Mouse (Mus musculus) stomach, postnatal 0 days (tissue): ENCODE measurements around the gene P2ry14. TPM values are rescaled to one million over a fixed set of nuclear protein-coding genes. Genes with fewer than 3 reads are reported as not detected.

Source experiments
- ATAC-seq: fragments of 200-750 bp; cut with Nextera tagmentation; 2 replicates; pipeline ENCODE4 v1.8.0; 2017; ENCODE audit not compliant: low FRiP score, low TSS enrichment
- DNase-seq: peaks from one replicate; pipeline ENCODE4 v3.0.0-alpha.2; 2016; ENCODE audit warnings: low spot score
- H3K27ac ChIP-seq: fragments of 300-500 bp; sonication (generic); replicated peaks from 2 replicates; pipeline ENCODE4 v1.5.1; 2014; ENCODE audit warnings: mild to moderate bottlenecking, control low read depth
- H3K27me3 ChIP-seq: fragments of 300-500 bp; sonication (generic); 2 replicates; pipeline ENCODE4 v1.6.1; 2014; ENCODE audit warnings: low read length; ENCODE audit not compliant: control insufficient read depth, insufficient read depth
- H3K36me3 ChIP-seq: fragments of 300-500 bp; sonication (generic); 2 replicates; pipeline ENCODE4 v1.6.1; 2014; ENCODE audit warnings: low read length, mixed read lengths; ENCODE audit not compliant: control insufficient read depth, insufficient read depth
- H3K4me1 ChIP-seq: fragments of 300-500 bp; sonication (generic); replicated peaks from 2 replicates; pipeline ENCODE4 v1.6.1; 2014; ENCODE audit warnings: antibody characterized with exemption; ENCODE audit not compliant: control insufficient read depth, insufficient read depth
- H3K4me2 ChIP-seq: fragments of 300-500 bp; sonication (generic); replicated peaks from 2 replicates; pipeline ENCODE4 v1.6.1; 2014; ENCODE audit warnings: low read depth, mild to moderate bottlenecking, control low read depth, moderate library complexity
- H3K4me3 ChIP-seq: fragments of 300-500 bp; sonication (generic); 2 replicates; pipeline ENCODE4 v1.5.1; 2014; ENCODE audit warnings: low read depth, low read length, control low read depth
- H3K9ac ChIP-seq: fragments of 300-500 bp; sonication (generic); 2 replicates; pipeline ENCODE4 v1.6.1; 2014; ENCODE audit warnings: mild to moderate bottlenecking, low read length, control low read depth, mixed read lengths
- H3K9me3 ChIP-seq: fragments of 300-500 bp; sonication (generic); 2 replicates; pipeline ENCODE4 v1.6.1; 2016; ENCODE audit warnings: low read length; ENCODE audit not compliant: control insufficient read depth
- CTCF ChIP-seq: IDR thresholded peaks from 2 replicates; pipeline ENCODE4 v1.5.1; 2016; ENCODE audit warnings: antibody characterized with exemption, low read depth, mild to moderate bottlenecking, moderate library complexity
- EP300 ChIP-seq: optimal IDR thresholded peaks from 2 replicates; pipeline ENCODE3; 2016; ENCODE audit warnings: antibody characterized with exemption
- WGBS: fragments of 180-500 bp; shearing (Covaris S2); extraction: QIAGEN DNeasy Blood & Tissue Kit; methylation state at CpG from one replicate; pipeline ENCODE4 v1.1.7; 2014; 5-methylcytosine and 5-hydroxymethylcytosine counted together
- polyA plus RNA-seq: library from polyadenylated mRNA; unstranded; fragments of >200 nt; fragmentation: Nextera tagmentation; extraction: Ambion mirVana; gene quantifications from 2 replicates; pipeline ENCODE4 v1.2.1, GENCODE M21; 2015

Gene P2ry14
- polyA plus RNA-seq, 1 experiment from 2014 or later: 9.8 TPM

DNA sequence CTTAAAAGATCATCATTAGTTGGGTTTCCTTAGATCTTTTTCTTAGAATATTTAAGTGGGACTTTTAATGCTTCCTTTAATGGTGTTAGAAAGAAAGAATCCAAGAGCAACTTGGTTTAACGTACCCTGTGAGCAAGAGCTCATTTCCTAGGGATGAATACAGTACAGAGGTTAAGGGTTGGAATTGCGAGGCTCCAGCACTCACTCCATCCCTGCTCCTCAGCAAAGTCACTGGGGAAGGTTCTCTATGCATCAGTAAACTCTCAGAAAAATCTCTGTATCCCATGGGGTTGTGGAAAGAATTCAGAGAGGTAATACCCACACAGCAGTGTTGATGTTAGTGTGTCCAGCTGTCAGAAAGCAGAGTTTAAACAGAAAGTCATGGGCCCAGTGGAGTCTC, 13.3 kb downstream of the P2ry14 start:
- H3K9ac ChIP-seq: no peak overlapping the region
- 64% methylated on average over 2 of the region's 2 CpGs for WGBS
- H3K4me1 ChIP-seq: no peaks in the 10 kb centered on the region; the same call in 1 of the 2 replicates
- H3K27ac ChIP-seq: peak overlapping the region; percentile 53; the same call in 1 of the 2 replicates
- no peaks in the 10 kb centered on the region for H3K27me3 ChIP-seq
- DNase-seq (no peak), ATAC-seq (no peak)
- no peak for TF ChIP-seq CTCF
- no peak for TF ChIP-seq EP300
- no peak overlapping the region for H3K4me3 ChIP-seq
- no peaks in the 10 kb centered on the region for H3K9me3 ChIP-seq
- no peaks in the 10 kb centered on the region for H3K36me3 ChIP-seq
- no peak overlapping the region for H3K4me2 ChIP-seq

GRCm38 (mm10) chr3:59139651-59140051, 13.8 kb downstream of the P2ry14 start:
- H3K4me1 ChIP-seq: no peaks in the 10 kb centered on the region; the same call in 1 of the 2 replicates
- TF ChIP-seq CTCF (no peak), EP300 (no peak)
- H3K27me3 ChIP-seq: no peaks in the 10 kb centered on the region
- ATAC-seq (peak; percentile 49; the same call in 1 of the 2 replicates), DNase-seq (no peak)
- H3K27ac ChIP-seq: 0 out of 2 replicates have a peak overlapping the region, but pooled peaks have one; percentile 13
- H3K9ac ChIP-seq: no peak overlapping the region
- H3K4me3 ChIP-seq: no peak overlapping the region
- no peaks in the 10 kb centered on the region for H3K9me3 ChIP-seq
- H3K4me2 ChIP-seq: no peak overlapping the region
- no peaks in the 10 kb centered on the region for H3K36me3 ChIP-seq

- no peaks in the 10 kb centered on the region for H3K36me3 ChIP-seq
- H3K4me2 ChIP-seq: no peak overlapping the region
- WGBS: 69% methylated on average over 12 of the region's 12 CpGs
- no peak overlapping the region for H3K4me3 ChIP-seq
- no peak for DNase-seq
- no peak for ATAC-seq
- no peak for TF ChIP-seq EP300
- TF ChIP-seq CTCF: no peak
- H3K27me3 ChIP-seq: no peaks in the 10 kb centered on the region
- 0 out of 2 replicates have a peak overlapping the region, but pooled peaks have one; percentile 13 for H3K27ac ChIP-seq
- no peaks in the 10 kb centered on the region; the same call in 1 of the 2 replicates for H3K4me1 ChIP-seq
- no peaks in the 10 kb centered on the region for H3K9me3 ChIP-seq
- no peak overlapping the region for H3K9ac ChIP-seq
Measured at GRCm38 (mm10) chr3:59138946-59139468, 14.4 kb downstream of the P2ry14 start.

GRCm38 (mm10) chr3:59135911-59136653, 17.3 kb downstream of the P2ry14 start:
- Histone ChIP-seq H3K27ac (no peak overlapping the region), H3K27me3 (no peaks in the 10 kb centered on the region), H3K4me2 (no peak overlapping the region), H3K4me3 (no peak overlapping the region), H3K4me1 (no peaks in the 10 kb centered on the region; the same call in 1 of the 2 replicates), H3K9me3 (no peaks in the 10 kb centered on the region), H3K36me3 (no peaks in the 10 kb centered on the region), H3K9ac (no peak overlapping the region)
- ATAC-seq: no peak
- no peak for DNase-seq
- WGBS: 58% methylated on average over 5 of the region's 5 CpGs
- TF ChIP-seq EP300 (no peak), CTCF (no peak)

DNA sequence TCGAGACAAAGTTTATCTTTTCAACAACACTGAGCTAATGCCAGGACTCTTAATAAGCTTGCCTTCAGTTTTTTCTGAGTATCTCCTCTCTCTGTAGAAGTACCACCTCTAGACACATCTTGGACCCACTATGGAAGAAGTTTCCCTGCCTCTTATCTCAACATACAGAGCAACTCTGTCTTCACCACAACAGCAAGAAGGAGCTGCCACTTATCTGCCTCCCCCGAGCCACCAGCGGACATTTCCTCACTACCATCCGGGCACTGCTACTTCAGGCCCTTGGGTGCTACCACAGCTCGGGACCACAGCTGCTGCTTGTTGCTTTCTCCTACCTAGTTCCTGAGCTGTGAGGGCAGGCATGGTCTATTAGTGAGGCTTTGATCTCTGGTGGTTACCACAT, 20.2 kb downstream of the P2ry14 start:
- no peak overlapping the region for H3K9ac ChIP-seq
- no peak overlapping the region for H3K4me2 ChIP-seq
- H3K4me1 ChIP-seq: no peaks in the 10 kb centered on the region; the same call in 1 of the 2 replicates
- no peak overlapping the region for H3K27ac ChIP-seq
- WGBS: 72% methylated on average over 5 of the region's 5 CpGs
- H3K4me3 ChIP-seq: no peak overlapping the region
- H3K9me3 ChIP-seq: no peaks in the 10 kb centered on the region
- TF ChIP-seq CTCF (no peak), EP300 (no peak)
- H3K36me3 ChIP-seq: no peaks in the 10 kb centered on the region
- no peak for DNase-seq
- no peak for ATAC-seq
- H3K27me3 ChIP-seq: no peaks in the 10 kb centered on the region

GRCm38 (mm10) chr3:59131966-59132365, 21.5 kb downstream of the P2ry14 start:
- Histone ChIP-seq H3K4me3 (no peak overlapping the region), H3K9ac (no peak overlapping the region), H3K9me3 (no peaks in the 10 kb centered on the region), H3K4me1 (no peaks in the 10 kb centered on the region; the same call in 1 of the 2 replicates), H3K27ac (no peak overlapping the region; the same call in 1 of the 2 replicates), H3K4me2 (no peak overlapping the region), H3K27me3 (no peaks in the 10 kb centered on the region), H3K36me3 (no peaks in the 10 kb centered on the region)
- 90% methylated on average over 4 of the region's 4 CpGs for WGBS
- TF ChIP-seq EP300: no peak
- no peak for TF ChIP-seq CTCF
- no peak for DNase-seq
- no peak for ATAC-seq
